Mouse (Mus musculus): ENCODE data around the gene Nrf1. TPM values are rescaled to one million over a fixed set of nuclear protein-coding genes. Genes with fewer than 3 reads are reported as not detected.
A peak's percentile ranks its signal among the peaks of the same experiment; 100 is the strongest.

Nrf1 gene
- polyA plus RNA-seq, 1 experiment from 2014 or later = 69.9 TPM

DNA sequence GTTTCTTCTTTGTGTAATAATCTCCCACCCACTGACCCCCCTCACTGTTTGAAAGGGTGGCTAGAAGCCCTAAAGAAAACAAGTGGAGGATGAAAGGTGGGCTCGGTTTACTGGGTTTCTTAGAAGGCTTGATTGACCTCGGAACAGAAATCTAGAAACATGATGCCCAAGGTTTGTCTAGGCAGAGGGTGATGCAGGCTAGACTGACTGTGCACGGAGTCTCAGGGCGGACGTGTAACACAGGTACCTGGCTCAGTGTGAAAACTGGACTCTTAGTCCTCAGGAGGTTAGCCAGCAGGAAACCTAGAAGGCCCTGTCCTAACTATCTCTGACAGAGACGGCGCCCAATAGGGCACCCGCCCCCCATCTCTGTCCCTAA, 124.6 kb downstream of the Nrf1 start:
- H3K4me2 ChIP-seq (replicated peaks; ENCODE audit: low read depth, low read length) = no peak overlapping the region
- no peaks in the 10 kb centered on the region for H3K36me3 ChIP-seq (ENCODE audit: control insufficient read depth, insufficient read depth, low read length)
- H3K27ac ChIP-seq (ENCODE audit: low read depth, low read length) = no peak overlapping the region
- H3K9me3 ChIP-seq (ENCODE audit: control insufficient read depth, low read length) = no peaks in the 10 kb centered on the region
- H3K4me1 ChIP-seq (replicated peaks; ENCODE audit: control insufficient read depth, insufficient read depth, low read length) = peaks cover 17% of the 10 kb centered on the region
- peaks cover 80% of the 10 kb centered on the region for H3K27me3 ChIP-seq (ENCODE audit: control insufficient read depth, insufficient read depth, low read length)
- no peak for ATAC-seq (ENCODE audit: low FRiP score)
- peak overlapping the region; percentile 27 for H3K4me3 ChIP-seq (ENCODE audit: low read depth, low read length)
- DNase-seq (ENCODE audit: low spot score) = peak; percentile 50
- no peak overlapping the region for H3K9ac ChIP-seq (ENCODE audit: low read depth, low read length)
- 5% methylated on average over 8 of the region's 8 CpGs for WGBS

- DNase-seq (ENCODE audit: low spot score) (peak; percentile 62), ATAC-seq (ENCODE audit: low FRiP score) (no peak)
- Histone ChIP-seq H3K4me2 (replicated peaks; ENCODE audit: low read depth, low read length) (peak overlapping the region; percentile 32; the same call in 1 of the 2 replicates), H3K9me3 (ENCODE audit: control insufficient read depth, low read length) (no peaks in the 10 kb centered on the region), H3K36me3 (ENCODE audit: control insufficient read depth, insufficient read depth, low read length) (no peaks in the 10 kb centered on the region), H3K4me1 (replicated peaks; ENCODE audit: control insufficient read depth, insufficient read depth, low read length) (peaks cover 17% of the 10 kb centered on the region), H3K4me3 (ENCODE audit: low read depth, low read length) (peak overlapping the region; percentile 27), H3K27ac (ENCODE audit: low read depth, low read length) (0 out of 2 replicates have a peak overlapping the region, but pooled peaks have one; percentile 30), H3K27me3 (ENCODE audit: control insufficient read depth, insufficient read depth, low read length) (peaks cover 84% of the 10 kb centered on the region), H3K9ac (ENCODE audit: low read depth, low read length) (peak overlapping the region; percentile 40; the same call in 1 of the 2 replicates)
- WGBS = 1% methylated on average over 44 of the region's 44 CpGs
Measured at GRCm38 (mm10) chr6:30172820-30173550, 125.2 kb downstream of the Nrf1 start.

- DNase-seq (ENCODE audit: low spot score) = peak; percentile 57
- ATAC-seq (ENCODE audit: low FRiP score) = peak; percentile 26; the same call in 1 of the 2 replicates
- WGBS = under 1% methylated on average over 64 of the region's 80 CpGs
- Histone ChIP-seq H3K9ac (ENCODE audit: low read depth, low read length) (peak overlapping the region; percentile 40; the same call in 1 of the 2 replicates), H3K4me3 (ENCODE audit: low read depth, low read length) (peak overlapping the region; percentile 27), H3K36me3 (ENCODE audit: control insufficient read depth, insufficient read depth, low read length) (no peaks in the 10 kb centered on the region), H3K9me3 (ENCODE audit: control insufficient read depth, low read length) (no peaks in the 10 kb centered on the region), H3K27me3 (ENCODE audit: control insufficient read depth, insufficient read depth, low read length) (peaks cover 93% of the 10 kb centered on the region), H3K4me2 (replicated peaks; ENCODE audit: low read depth, low read length) (peak overlapping the region; percentile 32), H3K4me1 (replicated peaks; ENCODE audit: control insufficient read depth, insufficient read depth, low read length) (peaks cover 17% of the 10 kb centered on the region), H3K27ac (ENCODE audit: low read depth, low read length) (peak overlapping the region; percentile 30; the same call in 1 of the 2 replicates)
Measured at GRCm38 (mm10) chr6:30173551-30174460, 126.0 kb downstream of the Nrf1 start.

- no peaks in the 10 kb centered on the region for H3K36me3 ChIP-seq (ENCODE audit: control insufficient read depth, insufficient read depth, low read length)
- no peaks in the 10 kb centered on the region for H3K9me3 ChIP-seq (ENCODE audit: control insufficient read depth, low read length)
- peak; percentile 64 for DNase-seq (ENCODE audit: low spot score)
- under 1% methylated on average over 31 of the region's 33 CpGs for WGBS
- H3K27ac ChIP-seq (ENCODE audit: low read depth, low read length) = 0 out of 2 replicates have a peak overlapping the region, but pooled peaks have one; percentile 27
- H3K4me2 ChIP-seq (replicated peaks; ENCODE audit: low read depth, low read length) = peak overlapping the region; percentile 32
- H3K4me1 ChIP-seq (replicated peaks; ENCODE audit: control insufficient read depth, insufficient read depth, low read length) = peaks cover 19% of the 10 kb centered on the region
- H3K9ac ChIP-seq (ENCODE audit: low read depth, low read length) = no peak overlapping the region
- ATAC-seq (ENCODE audit: low FRiP score) = peak; percentile 3; the same call in 1 of the 2 replicates
- peaks cover 96% of the 10 kb centered on the region for H3K27me3 ChIP-seq (ENCODE audit: control insufficient read depth, insufficient read depth, low read length)
- peak overlapping the region; percentile 27 for H3K4me3 ChIP-seq (ENCODE audit: low read depth, low read length)
Measured at GRCm38 (mm10) chr6:30174461-30175224, 126.9 kb downstream of the Nrf1 start.

- WGBS = 1% methylated on average over 44 of the region's 45 CpGs
- H3K27me3 ChIP-seq (ENCODE audit: control insufficient read depth, insufficient read depth, low read length) = peaks cover 97% of the 10 kb centered on the region
- H3K27ac ChIP-seq (ENCODE audit: low read depth, low read length) = 0 out of 2 replicates have a peak overlapping the region, but pooled peaks have one; percentile 27
- no peak overlapping the region for H3K9ac ChIP-seq (ENCODE audit: low read depth, low read length)
- DNase-seq (ENCODE audit: low spot score) = peak; percentile 58
- no peaks in the 10 kb centered on the region for H3K9me3 ChIP-seq (ENCODE audit: control insufficient read depth, low read length)
- H3K4me1 ChIP-seq (replicated peaks; ENCODE audit: control insufficient read depth, insufficient read depth, low read length) = peaks cover 19% of the 10 kb centered on the region
- no peaks in the 10 kb centered on the region for H3K36me3 ChIP-seq (ENCODE audit: control insufficient read depth, insufficient read depth, low read length)
- no peak for ATAC-seq (ENCODE audit: low FRiP score)
- peak overlapping the region; percentile 29 for H3K4me2 ChIP-seq (replicated peaks; ENCODE audit: low read depth, low read length)
- H3K4me3 ChIP-seq (ENCODE audit: low read depth, low read length) = peak overlapping the region; percentile 17
Measured at GRCm38 (mm10) chr6:30175225-30175917, 127.6 kb downstream of the Nrf1 start.

DNA sequence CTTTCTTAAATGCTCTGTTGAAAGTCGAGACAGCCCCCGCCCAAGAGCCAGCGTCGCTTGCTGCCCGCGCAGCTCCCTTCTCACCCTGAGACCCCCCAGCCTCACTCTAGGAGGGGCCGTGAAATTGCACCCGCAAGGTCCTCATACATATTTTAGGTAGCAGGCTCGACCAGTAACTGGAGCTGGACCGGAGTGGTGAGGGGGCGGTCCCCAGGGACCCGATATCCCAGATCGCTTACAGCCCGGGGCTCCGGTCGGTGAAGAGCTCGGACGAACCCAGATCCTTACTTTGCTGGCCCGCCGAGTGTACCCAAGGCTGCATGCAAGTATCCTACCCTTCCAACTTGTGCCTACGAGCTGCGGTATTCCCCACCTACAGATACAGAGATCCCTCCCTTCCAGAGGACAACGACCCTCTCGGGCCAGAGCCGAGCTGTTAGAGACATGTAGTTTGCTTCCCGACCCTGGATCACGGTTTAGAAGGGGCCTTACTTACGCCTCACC, 128.2 kb downstream of the Nrf1 start:
- 1% methylated on average over 28 of the region's 28 CpGs for WGBS

GRCm38 (mm10) chr6:30176496-30176895, 128.7 kb downstream of the Nrf1 start:
- Histone ChIP-seq H3K9ac (ENCODE audit: low read depth, low read length) (no peak overlapping the region), H3K9me3 (ENCODE audit: control insufficient read depth, low read length) (no peaks in the 10 kb centered on the region), H3K4me2 (replicated peaks; ENCODE audit: low read depth, low read length) (no peak overlapping the region), H3K4me1 (replicated peaks; ENCODE audit: control insufficient read depth, insufficient read depth, low read length) (peaks cover 19% of the 10 kb centered on the region), H3K36me3 (ENCODE audit: control insufficient read depth, insufficient read depth, low read length) (no peaks in the 10 kb centered on the region), H3K27me3 (ENCODE audit: control insufficient read depth, insufficient read depth, low read length) (peaks cover 97% of the 10 kb centered on the region), H3K27ac (ENCODE audit: low read depth, low read length) (no peak overlapping the region), H3K4me3 (ENCODE audit: low read depth, low read length) (no peak overlapping the region)
- ATAC-seq (ENCODE audit: low FRiP score) = no peak
- DNase-seq (ENCODE audit: low spot score) = peak; percentile 55
- under 1% methylated on average over 12 of the region's 12 CpGs for WGBS

More for the DNA sequence above, 128.2 kb downstream of the Nrf1 start:
- Histone ChIP-seq H3K27ac (ENCODE audit: low read depth, low read length) (no peak overlapping the region), H3K4me3 (ENCODE audit: low read depth, low read length) (peak overlapping the region; percentile 17; the same call in 1 of the 2 replicates), H3K9ac (ENCODE audit: low read depth, low read length) (no peak overlapping the region), H3K9me3 (ENCODE audit: control insufficient read depth, low read length) (no peaks in the 10 kb centered on the region), H3K36me3 (ENCODE audit: control insufficient read depth, insufficient read depth, low read length) (no peaks in the 10 kb centered on the region), H3K4me2 (replicated peaks; ENCODE audit: low read depth, low read length) (peak overlapping the region; percentile 29), H3K4me1 (replicated peaks; ENCODE audit: control insufficient read depth, insufficient read depth, low read length) (peaks cover 19% of the 10 kb centered on the region), H3K27me3 (ENCODE audit: control insufficient read depth, insufficient read depth, low read length) (peaks cover 97% of the 10 kb centered on the region)
- ATAC-seq (ENCODE audit: low FRiP score) (peak; percentile 14; the same call in 1 of the 2 replicates), DNase-seq (ENCODE audit: low spot score) (peak; percentile 64)

All from hindbrain, embryonic 11.5 days (tissue).